Mouse (Mus musculus) cerebellum, adult 2 months (tissue): ENCODE measurements around the gene Stac.

Experiments
- CTCF ChIP-seq: fragments of 200-500 bp; IDR thresholded peaks from 2 replicates; pipeline ENCODE4 v1.5.1; 2011; ENCODE audit warnings: low read depth, mild to moderate bottlenecking, control low read depth, low read length, moderate library complexity, borderline replicate concordance; ENCODE audit not compliant: insufficient read depth
- POLR2A ChIP-seq: fragments of 200-500 bp; IDR thresholded peaks from 2 replicates; pipeline ENCODE4 v1.6.1; 2011; ENCODE audit warnings: low read length, control low read depth, borderline replicate concordance; ENCODE audit not compliant: insufficient read depth

GRCm38 (mm10) chr9:111637641-111638040 is 52.5 kb downstream of the Stac start:
- TF ChIP-seq CTCF, result no peak
- no peak for TF ChIP-seq POLR2A
